ENCODE assay signal across 18 mouse cellular contexts in the genomic region with DNA sequence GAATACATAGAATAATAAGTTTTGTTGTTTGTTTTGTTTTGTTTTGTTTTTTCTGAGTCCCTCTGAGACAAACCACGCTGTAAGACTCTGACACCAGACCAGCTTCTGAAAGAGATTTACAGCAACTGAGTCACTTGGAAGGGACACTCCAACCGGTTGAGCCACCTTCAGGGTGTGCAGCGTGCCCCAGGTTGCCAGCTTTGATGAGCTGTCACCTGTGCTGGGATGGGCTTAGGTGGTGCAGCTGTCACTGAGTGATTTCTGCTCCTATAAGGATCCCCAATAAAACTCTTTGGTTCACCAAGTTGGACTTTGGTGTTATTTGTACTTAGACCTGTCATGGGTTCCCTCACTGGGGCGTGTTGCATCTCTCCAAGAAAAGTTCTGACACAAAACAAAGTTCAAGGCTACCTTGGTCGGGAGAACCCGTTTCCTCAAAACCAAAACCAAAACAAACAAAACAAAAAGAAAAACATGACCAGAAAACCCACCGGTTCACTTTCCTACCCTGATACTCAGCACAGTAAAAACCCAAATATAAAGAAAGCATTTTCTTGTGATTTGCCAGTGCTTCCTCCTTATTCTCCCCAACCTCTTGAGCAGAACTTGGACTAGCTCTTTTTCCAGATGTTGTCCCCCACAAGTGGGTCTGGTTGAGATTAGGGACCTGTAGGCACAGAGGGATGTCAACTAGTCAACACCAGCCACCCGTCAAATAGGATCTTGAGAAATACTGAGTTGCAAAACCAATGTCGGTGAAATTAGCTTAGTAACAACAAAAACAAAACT. TPM values are rescaled to one million over a fixed set of nuclear protein-coding genes. Genes with fewer than 3 reads are reported as not detected.
DNase-seq lines count a peak whose midpoint lies in the region; ATAC-seq lines count a peak whose summit lies in the region.
"Had no signal": no experiment of that assay in that cellular context is flagged by ENCODE, and none has a peak within 500 bp of the region (broad histone marks: within the 10 kb centered on the region; RNA-seq: fewer than 3 reads in every experiment).

No protein-coding gene starts in this region.

- ATAC-seq in kidney, embryonic 14.5 days (ENCODE audit: low FRiP score, low TSS enrichment): no peak
- ATAC-seq in intestine, embryonic 15.5 days: peak; percentile 95
- ATAC-seq in megakaryocyte, adult 5-6 weeks (ENCODE audit: poor library complexity, severe bottlenecking): peak; percentile 49
- ATAC-seq: forebrain, embryonic 14.5 days; midbrain, embryonic 15.5 days had no signal

- no peak overlapping the region for H3K27ac ChIP-seq in kidney, embryonic 14.5 days (ENCODE audit: low read depth, low read length)
- H3K27ac ChIP-seq in intestine, embryonic 15.5 days: 0 out of 2 replicates have a peak overlapping the region, but pooled peaks have one; percentile 3
- H3K27ac ChIP-seq: heart, embryonic 15.5 days; hindbrain, embryonic 13.5 days; kidney, postnatal 0 days; midbrain, embryonic 15.5 days; neural tube, embryonic 12.5 days had no signal

- H3K9me3 ChIP-seq in kidney, embryonic 14.5 days (ENCODE audit: control insufficient read depth, low read length): no peaks in the 10 kb centered on the region
- H3K9me3 ChIP-seq in intestine, embryonic 15.5 days: no peaks in the 10 kb centered on the region
- H3K9me3 ChIP-seq: heart, embryonic 15.5 days; hindbrain, embryonic 13.5 days; midbrain, embryonic 15.5 days; neural tube, embryonic 12.5 days had no signal

- no peak overlapping the region for H3K9ac ChIP-seq in kidney, embryonic 14.5 days (ENCODE audit: low read depth, low read length)
- no peak overlapping the region for H3K9ac ChIP-seq in intestine, embryonic 15.5 days
- H3K9ac ChIP-seq: heart, embryonic 15.5 days; hindbrain, embryonic 13.5 days; midbrain, embryonic 15.5 days; neural tube, embryonic 12.5 days had no signal

- H3K27me3 ChIP-seq in kidney, embryonic 14.5 days (ENCODE audit: control insufficient read depth, insufficient read depth, low read length): no peaks in the 10 kb centered on the region
- no peaks in the 10 kb centered on the region for H3K27me3 ChIP-seq in intestine, embryonic 15.5 days (replicated peaks)
- H3K27me3 ChIP-seq: heart, embryonic 15.5 days; hindbrain, embryonic 13.5 days; midbrain, embryonic 15.5 days; neural tube, embryonic 12.5 days had no signal

- H3K4me2 ChIP-seq in kidney, embryonic 14.5 days (replicated peaks; ENCODE audit: low read depth, low read length): no peak overlapping the region
- peak overlapping the region; percentile 1; the same call in 1 of the 2 replicates for H3K4me2 ChIP-seq in intestine, embryonic 15.5 days (replicated peaks)
- H3K4me2 ChIP-seq: heart, embryonic 15.5 days; hindbrain, embryonic 13.5 days; midbrain, embryonic 15.5 days; neural tube, embryonic 12.5 days had no signal

- 77% methylated on average over 9 of the region's 9 CpGs for WGBS in kidney, embryonic 14.5 days
- WGBS in intestine, embryonic 15.5 days: 62% methylated on average over 9 of the region's 9 CpGs

- no peaks in the 10 kb centered on the region for H3K36me3 ChIP-seq in kidney, embryonic 14.5 days (ENCODE audit: control insufficient read depth, insufficient read depth, low read length)
- H3K36me3 ChIP-seq in intestine, embryonic 15.5 days: no peaks in the 10 kb centered on the region
- H3K36me3 ChIP-seq: heart, embryonic 15.5 days; hindbrain, embryonic 13.5 days; midbrain, embryonic 15.5 days; neural tube, embryonic 12.5 days had no signal

- no peak overlapping the region for H3K4me3 ChIP-seq in kidney, embryonic 14.5 days (ENCODE audit: low read length)
- H3K4me3 ChIP-seq in intestine, embryonic 15.5 days (replicated peaks): no peak overlapping the region
- H3K4me3 ChIP-seq: heart, embryonic 15.5 days; hindbrain, embryonic 13.5 days; midbrain, embryonic 15.5 days; neural tube, embryonic 12.5 days had no signal

- peaks cover 12% of the 10 kb centered on the region; the same call in 1 of the 2 replicates for H3K4me1 ChIP-seq in kidney, embryonic 14.5 days (ENCODE audit: control insufficient read depth, insufficient read depth, low read length)
- peaks cover 10% of the 10 kb centered on the region for H3K4me1 ChIP-seq in intestine, embryonic 15.5 days (replicated peaks)
- H3K4me1 ChIP-seq: hindbrain, embryonic 13.5 days; midbrain, embryonic 15.5 days; neural tube, embryonic 12.5 days had no signal

- DNase-seq in kidney, adult 11 months: peak; percentile 32
- peak; percentile 61 for DNase-seq in 416B (ENCODE audit: low read depth)
- DNase-seq in heart, adult 8-10 months (ENCODE audit: low spot score): no peak
- DNase-seq in T-cell, adult 2 months (ENCODE audit: low spot score): no peak
- DNase-seq in ovary, postnatal 36 days (ENCODE audit: low spot score): no peak
- DNase-seq: cerebellum, adult 18-20 months; layer of hippocampus, adult 9-11 months; right cerebral cortex, postnatal 4 days; thymus, postnatal 25 days had no signal

RNA-seq across cellular contexts. Expression of gene Rassf3, which starts 17.4 kb away (rescaled TPM):
- polyA plus RNA-seq in kidney, embryonic 14.5 days (2014; fragmentation: Nextera tagmentation; extraction: Ambion mirVana): 8.9 and 13.5 TPM in 2 replicates
- polyA plus RNA-seq in intestine, embryonic 15.5 days (2015; fragmentation: Nextera tagmentation; extraction: Ambion mirVana): 23.5 and 26.0 TPM in 2 replicates
- 65.7 and 65.8 TPM in 2 replicates for total RNA-seq in megakaryocyte, adult 5-6 weeks (2015)
- 56.4 and 56.8 TPM in 2 replicates for total RNA-seq in megakaryocyte, adult 5-6 weeks (2017)
- total RNA-seq in heart, adult 8-10 months (2022): 100 to 1,000 TPM; 131 to 151 (median 141) TPM

Comparison
In these comparisons a context has a peak if more than half of its experiments do, and no peak if none do; other contexts are left out.
1. DNase-seq: peak in kidney, adult 11 months (single experiment) and 416B (single experiment); none in heart, adult 8-10 months (single experiment), T-cell, adult 2 months (single experiment) and ovary, postnatal 36 days (single experiment).